Mouse (Mus musculus): Measurements from ENCODE around the gene Prickle4. TPM values are rescaled to one million over a fixed set of nuclear protein-coding genes. Genes with fewer than 3 reads are reported as not detected.

The Prickle4 gene
- polyA plus RNA-seq, 1 experiment from 2014 or later = 1.8 TPM

DNA sequence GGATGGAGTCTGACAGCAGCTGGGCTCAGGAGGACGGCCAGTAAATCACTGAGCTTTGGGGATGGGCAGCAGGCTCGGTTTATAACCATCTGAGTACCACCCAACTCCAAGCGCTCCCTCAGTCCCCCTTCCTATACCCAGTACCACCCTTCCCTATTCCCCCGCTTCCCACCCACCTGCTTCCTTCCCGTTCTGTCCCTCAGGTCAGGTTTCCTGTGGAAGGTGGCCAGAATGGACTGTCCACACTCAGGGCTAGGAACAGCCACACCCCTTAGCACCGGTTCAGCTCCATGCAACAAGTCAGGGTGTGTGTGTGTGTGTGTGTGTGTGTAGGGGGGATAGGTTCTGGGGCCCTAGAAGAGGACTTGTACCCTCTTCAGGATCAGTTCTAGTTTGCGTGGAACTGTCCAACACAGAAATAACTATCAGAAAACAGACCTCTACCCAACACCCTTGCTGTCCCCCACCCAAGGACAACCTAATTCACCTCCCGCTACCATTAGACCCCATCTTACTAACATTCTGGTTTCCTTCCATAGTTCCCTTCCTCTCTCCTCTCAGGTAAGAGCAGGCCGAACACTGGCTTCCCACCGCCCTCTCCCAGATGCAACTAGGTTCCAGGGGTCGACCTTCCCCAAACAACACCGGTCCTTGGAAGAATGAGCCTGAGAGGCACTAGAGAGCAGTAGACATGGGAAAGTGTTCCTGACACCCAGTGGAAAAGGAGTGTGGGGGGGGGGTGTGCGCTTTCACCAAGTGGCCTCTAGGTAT is 680 bp downstream of the Prickle4 start:
- peak overlapping the region; percentile 84 for H3K9ac ChIP-seq (ENCODE audit: low read depth, low read length)
- H3K9me3 ChIP-seq (ENCODE audit: control insufficient read depth, low read length) = no peaks in the 10 kb centered on the region
- ATAC-seq = no peak
- H3K36me3 ChIP-seq (ENCODE audit: control insufficient read depth, insufficient read depth, low read length) = no peaks in the 10 kb centered on the region
- H3K4me1 ChIP-seq (ENCODE audit: control insufficient read depth, insufficient read depth, low read length) = peaks cover 6% of the 10 kb centered on the region; the same call in 1 of the 2 replicates
- no peak overlapping the region for H3K27ac ChIP-seq (ENCODE audit: low read length)
- H3K4me3 ChIP-seq (ENCODE audit: low read length) = peak overlapping the region; percentile 75
- no peaks in the 10 kb centered on the region for H3K27me3 ChIP-seq (replicated peaks; ENCODE audit: control insufficient read depth, insufficient read depth, low read length)
- 38% methylated on average over 13 of the region's 13 CpGs for WGBS
- H3K4me2 ChIP-seq (ENCODE audit: low read depth, low read length) = peak overlapping the region; percentile 81

DNA sequence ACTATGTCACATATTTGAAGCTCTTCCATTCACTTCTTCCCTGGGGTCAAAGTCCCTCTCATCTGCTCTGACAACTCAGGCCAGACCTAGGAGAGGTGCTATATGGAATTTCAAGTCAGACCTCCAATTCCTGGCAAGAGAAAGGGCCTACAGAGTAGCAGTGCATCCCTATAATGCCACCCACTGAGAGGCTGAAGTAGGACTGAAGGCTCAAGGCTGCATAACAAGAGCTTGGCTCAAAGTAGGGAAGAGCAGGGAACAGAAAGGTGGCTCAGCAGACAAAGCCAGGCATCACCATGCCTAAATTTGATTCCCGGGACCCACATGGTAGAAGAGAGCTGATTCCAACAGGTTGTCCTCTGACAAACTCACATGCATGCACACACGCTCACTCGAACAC is 2.9 kb downstream of the Prickle4 start:
- WGBS = 92% methylated on average over 3 of the region's 3 CpGs
- Histone ChIP-seq H3K4me3 (ENCODE audit: low read length) (no peak overlapping the region), H3K36me3 (ENCODE audit: control insufficient read depth, insufficient read depth, low read length) (no peaks in the 10 kb centered on the region), H3K4me1 (ENCODE audit: control insufficient read depth, insufficient read depth, low read length) (peaks cover 12% of the 10 kb centered on the region; the same call in 1 of the 2 replicates), H3K27ac (ENCODE audit: low read length) (no peak overlapping the region), H3K9ac (ENCODE audit: low read depth, low read length) (no peak overlapping the region), H3K9me3 (ENCODE audit: control insufficient read depth, low read length) (no peaks in the 10 kb centered on the region), H3K27me3 (replicated peaks; ENCODE audit: control insufficient read depth, insufficient read depth, low read length) (no peaks in the 10 kb centered on the region), H3K4me2 (ENCODE audit: low read depth, low read length) (no peak overlapping the region)
- no peak for ATAC-seq

DNA sequence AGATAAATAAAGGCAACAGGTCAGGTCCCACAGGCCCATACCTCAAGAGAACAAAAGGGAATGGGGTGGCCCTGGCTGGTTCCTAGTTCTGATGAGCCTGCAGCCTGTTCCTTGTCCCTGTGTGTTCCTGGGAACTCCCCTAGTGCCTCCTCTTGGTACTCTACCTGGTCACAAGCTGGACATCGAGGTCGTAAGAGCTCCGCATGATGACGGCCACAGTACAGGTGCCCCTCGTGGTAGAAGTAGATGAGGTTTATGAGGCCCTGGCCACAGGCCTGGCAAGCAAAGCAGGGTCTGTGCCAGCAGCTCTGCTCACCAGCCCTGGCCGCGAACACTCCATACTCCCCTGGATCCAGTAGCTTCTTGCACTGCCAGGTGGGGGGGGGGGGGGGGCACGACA is 4.6 kb downstream of the Prickle4 start:
- Histone ChIP-seq H3K4me3 (ENCODE audit: low read length) (no peak overlapping the region), H3K27me3 (replicated peaks; ENCODE audit: control insufficient read depth, insufficient read depth, low read length) (no peaks in the 10 kb centered on the region), H3K27ac (ENCODE audit: low read length) (no peak overlapping the region), H3K9me3 (ENCODE audit: control insufficient read depth, low read length) (no peaks in the 10 kb centered on the region), H3K9ac (ENCODE audit: low read depth, low read length) (0 out of 2 replicates have a peak overlapping the region, but pooled peaks have one; percentile 3), H3K4me1 (ENCODE audit: control insufficient read depth, insufficient read depth, low read length) (peaks cover 13% of the 10 kb centered on the region; the same call in 1 of the 2 replicates), H3K36me3 (ENCODE audit: control insufficient read depth, insufficient read depth, low read length) (0 out of 2 replicates have a peak, but pooled peaks cover 4% of the 10 kb centered on the region), H3K4me2 (ENCODE audit: low read depth, low read length) (no peak overlapping the region)
- no peak for ATAC-seq
- WGBS = 84% methylated on average over 8 of the region's 8 CpGs

DNA sequence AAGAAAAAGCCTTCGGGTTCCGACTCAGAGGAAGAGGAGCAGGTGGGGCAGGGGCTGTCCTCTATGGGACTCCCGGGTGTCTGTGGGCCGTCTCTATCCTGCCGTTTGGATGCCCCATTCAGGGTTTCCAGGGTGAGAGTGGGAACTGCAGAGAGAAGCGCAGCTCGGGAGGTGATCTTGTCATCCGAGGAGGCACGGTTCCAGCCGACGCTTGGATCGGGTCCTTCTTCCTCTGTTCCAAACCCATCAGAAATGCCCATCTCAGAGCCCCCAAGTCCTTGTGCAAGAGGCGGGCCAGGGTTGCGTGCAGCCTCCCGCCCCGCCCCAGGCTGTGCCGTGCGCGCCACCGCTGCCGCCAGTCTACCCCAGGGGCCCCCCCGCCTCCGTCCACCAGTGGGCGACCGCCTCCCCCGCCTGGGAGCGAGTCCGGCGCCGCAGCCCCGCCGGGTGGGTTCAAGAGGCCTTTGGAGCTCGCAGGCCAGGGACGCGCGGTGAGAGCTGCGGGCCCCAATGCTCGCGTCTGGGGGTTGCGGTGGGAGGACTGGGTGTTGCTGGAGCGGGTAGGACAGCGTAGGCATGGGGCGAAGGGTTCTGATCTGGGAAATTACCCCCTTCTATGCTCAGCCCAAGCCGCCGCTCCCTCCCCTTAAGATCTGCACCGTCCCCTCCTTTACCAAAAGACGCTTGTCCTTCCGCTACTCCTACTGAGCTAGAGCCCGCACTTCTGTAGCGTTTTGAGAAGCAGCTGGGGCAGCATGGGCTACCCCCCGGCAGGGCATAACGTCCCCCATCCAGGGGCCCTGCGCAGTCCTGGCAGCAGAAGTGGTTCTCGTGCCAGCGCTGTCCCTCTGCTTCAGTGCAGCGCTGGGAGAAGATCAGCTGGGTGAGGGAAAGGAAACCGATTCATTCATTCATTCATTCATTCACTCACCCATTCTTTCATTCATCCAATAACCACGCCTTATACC is 5.6 kb downstream of the Prickle4 start, which contains the start of gene Frs3:
Gene Frs3, plus strand, starts transcription at position 423 of the 968 bp plus-strand sequence.
- peak; percentile 65 for ATAC-seq
- Histone ChIP-seq H3K4me1 (ENCODE audit: control insufficient read depth, insufficient read depth, low read length) (peaks cover 10% of the 10 kb centered on the region; the same call in 1 of the 2 replicates), H3K4me3 (ENCODE audit: low read length) (peak within 1 kb of the TSS; percentile 91), H3K27me3 (replicated peaks; ENCODE audit: control insufficient read depth, insufficient read depth, low read length) (no peaks in the 10 kb centered on the region), H3K4me2 (ENCODE audit: low read depth, low read length) (peak within 1 kb of the TSS; percentile 97), H3K27ac (ENCODE audit: low read length) (peak within 1 kb of the TSS; percentile 87), H3K9ac (ENCODE audit: low read depth, low read length) (peak within 1 kb of the TSS; percentile 86), H3K9me3 (ENCODE audit: control insufficient read depth, low read length) (no peaks in the 10 kb centered on the region), H3K36me3 (ENCODE audit: control insufficient read depth, insufficient read depth, low read length) (0 out of 2 replicates have a peak, but pooled peaks cover 7% of the 10 kb centered on the region)
- 2% methylated on average over 58 of the region's 58 CpGs for WGBS

DNA sequence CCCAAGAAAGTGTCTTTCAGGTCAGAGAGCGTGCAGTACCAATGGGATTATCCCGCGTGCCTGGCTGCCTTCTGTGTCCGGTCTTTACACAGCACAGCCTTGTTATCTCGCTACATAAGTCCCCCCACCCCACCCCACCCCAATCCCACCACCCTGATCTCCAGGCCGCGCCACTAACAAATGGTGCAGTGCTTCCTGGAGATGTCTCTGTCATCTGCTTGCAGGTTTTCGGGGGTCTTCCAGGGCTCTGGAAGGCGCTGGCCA is 6.3 kb downstream of the Prickle4 start, which contains the start of gene Tomm6:
Gene Tomm6, minus strand, starts transcription at position 43 of the 264 bp plus-strand sequence.
- 1% methylated on average over 9 of the region's 9 CpGs for WGBS
- peak within 1 kb of the TSS; percentile 86 for H3K9ac ChIP-seq (ENCODE audit: low read depth, low read length)
- H3K4me3 ChIP-seq (ENCODE audit: low read length) = peak within 1 kb of the TSS; percentile 91
- H3K4me1 ChIP-seq (ENCODE audit: control insufficient read depth, insufficient read depth, low read length) = peaks cover 10% of the 10 kb centered on the region; the same call in 1 of the 2 replicates
- H3K27ac ChIP-seq (ENCODE audit: low read length) = peak within 1 kb of the TSS; percentile 87
- no peaks in the 10 kb centered on the region for H3K27me3 ChIP-seq (replicated peaks; ENCODE audit: control insufficient read depth, insufficient read depth, low read length)
- H3K4me2 ChIP-seq (ENCODE audit: low read depth, low read length) = peak within 1 kb of the TSS; percentile 97
- no peak for ATAC-seq
- H3K36me3 ChIP-seq (ENCODE audit: control insufficient read depth, insufficient read depth, low read length) = 0 out of 2 replicates have a peak, but pooled peaks cover 7% of the 10 kb centered on the region
- no peaks in the 10 kb centered on the region for H3K9me3 ChIP-seq (ENCODE audit: control insufficient read depth, low read length)

DNA sequence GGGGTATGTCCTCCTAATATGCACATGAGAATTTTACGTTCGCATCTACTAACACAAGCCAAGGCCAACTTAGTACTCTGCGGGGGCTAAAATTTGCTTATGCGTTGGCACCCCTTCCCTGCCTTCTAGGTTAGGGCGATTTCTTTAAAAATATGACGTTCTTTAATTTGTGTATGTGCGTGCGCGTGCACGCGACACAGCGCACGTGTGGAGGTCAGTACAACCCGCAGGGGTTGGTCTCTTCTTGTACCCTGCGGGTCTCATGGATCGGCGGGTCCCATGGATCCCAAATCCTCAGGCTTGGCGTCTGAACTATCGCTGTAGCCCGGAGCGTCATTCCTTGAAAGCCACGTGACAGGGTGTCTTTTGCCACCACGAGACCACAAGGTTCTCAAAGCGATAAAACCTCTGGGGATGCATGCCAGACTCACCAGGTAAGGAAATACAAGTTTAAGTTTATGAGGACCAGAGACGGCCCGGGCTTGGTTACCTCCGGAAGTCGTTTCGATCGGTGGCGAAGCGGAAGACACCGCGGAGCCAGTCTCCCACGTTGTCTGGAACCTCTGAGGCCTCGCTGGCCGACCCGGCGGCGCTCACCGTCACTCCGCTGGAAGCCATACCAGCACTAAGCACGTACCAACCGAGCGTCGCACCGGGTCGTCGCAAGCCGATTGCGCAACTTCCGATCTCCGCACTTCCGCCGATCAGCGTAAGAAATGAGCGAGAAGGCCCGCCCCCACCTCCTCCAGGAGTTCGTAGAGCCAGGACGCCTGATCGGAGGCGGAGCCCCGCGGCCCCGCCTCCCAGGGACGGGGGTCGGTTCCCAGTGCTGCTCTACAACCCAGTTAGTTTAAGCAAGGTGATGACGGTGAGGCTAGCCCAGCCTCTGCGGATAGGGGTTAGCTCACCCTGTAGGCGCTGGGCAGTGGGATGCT is 6.9 kb downstream of the Prickle4 start:
- Histone ChIP-seq H3K4me2 (ENCODE audit: low read depth, low read length) (peak overlapping the region; percentile 97), H3K27me3 (replicated peaks; ENCODE audit: control insufficient read depth, insufficient read depth, low read length) (no peaks in the 10 kb centered on the region), H3K4me3 (ENCODE audit: low read length) (peak overlapping the region; percentile 91), H3K36me3 (ENCODE audit: control insufficient read depth, insufficient read depth, low read length) (0 out of 2 replicates have a peak, but pooled peaks cover 7% of the 10 kb centered on the region), H3K9me3 (ENCODE audit: control insufficient read depth, low read length) (no peaks in the 10 kb centered on the region), H3K9ac (ENCODE audit: low read depth, low read length) (peak overlapping the region; percentile 86), H3K4me1 (ENCODE audit: control insufficient read depth, insufficient read depth, low read length) (peaks cover 10% of the 10 kb centered on the region; the same call in 1 of the 2 replicates), H3K27ac (ENCODE audit: low read length) (peak overlapping the region; percentile 87)
- under 1% methylated on average over 70 of the region's 70 CpGs for WGBS
- peak; percentile 89 for ATAC-seq

DNA sequence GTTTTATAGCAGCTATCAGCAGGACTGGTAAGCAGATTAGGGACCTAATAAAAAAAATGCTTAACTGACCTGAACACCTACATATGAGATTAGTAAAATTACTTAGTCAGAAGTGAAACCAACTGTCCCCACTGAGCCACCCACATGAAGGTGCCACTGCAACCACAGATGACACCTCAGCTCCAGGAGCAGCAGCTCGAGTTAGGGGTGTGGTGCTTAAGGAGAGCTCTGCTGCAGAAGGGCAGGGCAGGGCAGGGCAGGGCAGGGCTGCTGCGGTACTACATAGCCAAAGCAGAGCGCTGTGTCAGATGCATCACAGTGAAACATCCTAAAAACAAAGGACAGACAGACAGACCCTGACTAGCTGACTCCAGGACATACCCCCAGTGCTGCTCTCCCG is 11.7 kb downstream of the Prickle4 start:
- H3K36me3 ChIP-seq (ENCODE audit: control insufficient read depth, insufficient read depth, low read length) = peaks cover 16% of the 10 kb centered on the region; the same call in 1 of the 2 replicates
- H3K4me2 ChIP-seq (ENCODE audit: low read depth, low read length) = no peak overlapping the region
- peaks cover 11% of the 10 kb centered on the region; the same call in 1 of the 2 replicates for H3K4me1 ChIP-seq (ENCODE audit: control insufficient read depth, insufficient read depth, low read length)
- H3K9ac ChIP-seq (ENCODE audit: low read depth, low read length) = no peak overlapping the region
- ATAC-seq = 0 out of 2 replicates have a peak, but pooled peaks have one; percentile 17
- no peaks in the 10 kb centered on the region for H3K27me3 ChIP-seq (replicated peaks; ENCODE audit: control insufficient read depth, insufficient read depth, low read length)
- WGBS = 61% methylated on average over 4 of the region's 4 CpGs
- H3K27ac ChIP-seq (ENCODE audit: low read length) = no peak overlapping the region
- H3K9me3 ChIP-seq (ENCODE audit: control insufficient read depth, low read length) = no peaks in the 10 kb centered on the region
- H3K4me3 ChIP-seq (ENCODE audit: low read length) = no peak overlapping the region

DNA sequence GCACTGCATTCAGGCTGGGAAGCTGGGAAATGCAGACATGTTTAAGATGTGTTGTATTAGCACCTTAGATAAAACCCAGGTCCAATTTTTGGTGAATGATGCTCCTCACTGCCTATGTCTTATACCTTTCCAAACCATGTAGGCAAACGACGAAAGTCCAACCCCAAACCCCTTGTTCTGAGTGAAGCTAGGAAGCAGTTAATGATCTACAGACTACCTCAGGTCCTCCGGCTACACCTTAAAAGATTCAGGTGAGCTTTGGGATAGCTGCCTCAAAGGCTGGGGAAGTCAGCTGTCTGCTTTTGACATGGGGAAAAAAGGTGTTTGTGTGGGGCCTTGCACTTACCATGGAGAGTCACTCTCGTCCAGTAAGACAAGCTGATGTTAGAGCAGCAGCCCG is 15.8 kb downstream of the Prickle4 start:
- H3K9ac ChIP-seq (ENCODE audit: low read depth, low read length) = no peak overlapping the region
- H3K36me3 ChIP-seq (ENCODE audit: control insufficient read depth, insufficient read depth, low read length) = peaks cover 14% of the 10 kb centered on the region
- 58% methylated on average over 5 of the region's 5 CpGs for WGBS
- peaks cover 4% of the 10 kb centered on the region; the same call in 1 of the 2 replicates for H3K4me1 ChIP-seq (ENCODE audit: control insufficient read depth, insufficient read depth, low read length)
- H3K4me2 ChIP-seq (ENCODE audit: low read depth, low read length) = no peak overlapping the region
- H3K27me3 ChIP-seq (replicated peaks; ENCODE audit: control insufficient read depth, insufficient read depth, low read length) = no peaks in the 10 kb centered on the region
- H3K27ac ChIP-seq (ENCODE audit: low read length) = peak overlapping the region; percentile 12; the same call in 1 of the 2 replicates
- H3K4me3 ChIP-seq (ENCODE audit: low read length) = no peak overlapping the region
- peak; percentile 54 for ATAC-seq
- H3K9me3 ChIP-seq (ENCODE audit: control insufficient read depth, low read length) = no peaks in the 10 kb centered on the region

All from intestine, embryonic 16.5 days (tissue).